Mouse (Mus musculus) retina, embryonic 14.5 days (tissue): ENCODE results near the gene Ryk.

ENCODE experiments used
- DNase-seq: peaks from one replicate; pipeline ENCODE4 v3.0.0-alpha.2; 2015; ENCODE audit warnings: low spot score

The Ryk gene

GRCm38 (mm10) chr9:102948706-102949105 is 114.0 kb downstream of the Ryk start:
- DNase-seq = no peak

- no peak for DNase-seq
Observed at GRCm38 (mm10) chr9:102951091-102951994, 116.6 kb downstream of the Ryk start.

GRCm38 (mm10) chr9:102955866-102956265 is 121.1 kb downstream of the Ryk start:
- DNase-seq = no peak
